Mouse (Mus musculus): ENCODE results near the gene Sec24a.
"Not testable (repeated sequence)": the region's sequence is repeated elsewhere in the genome, so short reads cannot be mapped to it uniquely, and the experiment has no call there.

The Sec24a gene

DNA sequence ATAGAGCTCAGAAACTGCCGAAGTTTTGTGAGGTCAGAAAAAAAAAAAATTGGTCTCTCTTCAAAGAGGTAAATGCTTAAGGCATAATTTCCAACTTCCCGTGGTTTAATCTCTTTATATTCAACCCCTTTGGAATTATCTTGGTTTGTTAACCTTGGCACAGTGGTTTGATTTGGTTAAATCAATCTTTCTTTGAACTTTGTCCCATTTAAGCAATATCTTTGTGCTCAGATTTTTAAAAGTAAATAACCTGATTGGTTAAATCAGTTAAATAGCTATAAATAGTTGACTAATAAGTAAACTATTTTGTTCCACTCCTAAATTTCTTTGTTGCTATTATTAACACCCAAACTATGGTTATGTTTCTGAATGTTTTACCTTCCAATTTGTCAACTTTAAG lies 4.2 kb downstream of the Sec24a start:
- DNase-seq, result no peak

DNA sequence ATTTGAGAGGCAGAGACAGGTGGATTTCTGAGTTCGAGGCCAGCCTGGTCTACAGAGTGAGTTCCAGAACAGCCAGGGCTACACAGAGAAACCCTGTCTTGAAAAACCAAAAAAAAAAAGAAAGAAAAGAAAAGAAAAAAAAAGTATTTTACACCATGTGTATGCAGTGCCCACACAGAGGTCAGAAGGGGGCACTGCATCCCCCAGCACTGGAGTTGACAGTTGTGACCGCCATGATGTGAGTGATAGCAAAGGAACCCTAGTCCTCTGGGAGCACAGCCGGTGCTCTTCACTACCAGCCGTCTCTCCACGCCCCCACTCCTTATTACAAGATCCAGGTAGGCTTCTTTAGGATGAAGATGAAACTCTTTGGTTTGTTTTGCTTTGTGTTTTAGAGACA lies 5.2 kb downstream of the Sec24a start:
- not testable (repeated sequence) for DNase-seq

DNA sequence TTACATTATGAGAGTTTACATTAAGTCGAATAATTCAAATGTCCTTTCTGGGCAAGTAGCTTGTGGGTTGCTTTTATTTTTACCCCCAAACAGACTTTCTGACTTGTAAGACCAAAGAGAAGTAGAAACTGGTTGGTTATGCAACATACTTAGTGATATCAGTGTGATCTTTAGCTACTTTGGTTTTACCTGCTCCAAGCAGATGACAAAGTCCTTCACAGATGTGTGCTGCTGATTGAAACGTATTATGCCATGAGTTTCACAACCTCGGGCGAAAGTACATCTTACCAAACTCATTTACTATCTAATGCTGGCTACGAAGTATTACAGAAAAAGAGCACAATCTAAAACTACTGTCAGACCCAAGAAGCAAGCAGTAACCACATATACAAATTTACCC lies 5.8 kb downstream of the Sec24a start:
- DNase-seq, result no peak

DNA sequence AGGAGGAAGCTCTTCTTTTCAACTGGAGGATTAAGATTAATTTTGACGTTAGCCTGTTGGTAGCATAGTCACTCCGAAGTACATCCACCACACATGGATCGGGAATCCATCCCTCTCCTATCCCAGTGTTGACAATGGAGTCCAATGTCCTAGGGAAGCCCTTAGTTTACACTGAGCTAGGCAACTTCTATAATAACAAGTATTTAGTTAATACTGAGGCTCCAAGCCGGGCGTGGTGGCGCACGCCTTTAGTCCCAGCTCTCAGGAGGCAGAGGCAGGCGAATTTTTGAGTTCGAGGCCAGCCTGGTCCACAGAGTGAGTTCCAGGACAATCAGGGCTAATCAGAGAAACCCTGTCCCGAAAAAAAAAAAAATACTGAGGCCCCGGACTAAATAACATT lies 6.4 kb downstream of the Sec24a start:
- no peak for DNase-seq

DNA sequence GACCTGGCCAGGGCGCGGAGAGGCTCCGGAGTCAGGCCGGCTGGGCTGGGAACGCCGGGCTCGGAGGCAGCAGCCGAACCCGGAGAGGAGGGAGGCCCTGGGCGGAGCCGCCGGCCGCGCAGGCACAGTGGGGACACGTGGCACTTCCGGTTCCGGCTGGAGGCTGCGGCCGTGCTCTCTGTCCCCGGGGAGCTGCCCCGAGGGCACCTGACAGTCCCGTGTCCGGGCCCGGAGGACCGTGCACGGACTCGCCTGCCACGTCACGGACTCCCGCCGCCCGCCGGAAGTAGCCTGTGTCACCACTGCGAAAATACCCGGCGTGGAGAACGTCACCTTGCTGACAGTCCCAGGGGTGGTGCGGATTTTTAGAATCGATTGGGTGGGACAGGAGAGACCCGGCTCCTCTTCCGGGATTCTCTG lies 7.1 kb downstream of the Sec24a start:
- DNase-seq, result peak; percentile 100

DNA sequence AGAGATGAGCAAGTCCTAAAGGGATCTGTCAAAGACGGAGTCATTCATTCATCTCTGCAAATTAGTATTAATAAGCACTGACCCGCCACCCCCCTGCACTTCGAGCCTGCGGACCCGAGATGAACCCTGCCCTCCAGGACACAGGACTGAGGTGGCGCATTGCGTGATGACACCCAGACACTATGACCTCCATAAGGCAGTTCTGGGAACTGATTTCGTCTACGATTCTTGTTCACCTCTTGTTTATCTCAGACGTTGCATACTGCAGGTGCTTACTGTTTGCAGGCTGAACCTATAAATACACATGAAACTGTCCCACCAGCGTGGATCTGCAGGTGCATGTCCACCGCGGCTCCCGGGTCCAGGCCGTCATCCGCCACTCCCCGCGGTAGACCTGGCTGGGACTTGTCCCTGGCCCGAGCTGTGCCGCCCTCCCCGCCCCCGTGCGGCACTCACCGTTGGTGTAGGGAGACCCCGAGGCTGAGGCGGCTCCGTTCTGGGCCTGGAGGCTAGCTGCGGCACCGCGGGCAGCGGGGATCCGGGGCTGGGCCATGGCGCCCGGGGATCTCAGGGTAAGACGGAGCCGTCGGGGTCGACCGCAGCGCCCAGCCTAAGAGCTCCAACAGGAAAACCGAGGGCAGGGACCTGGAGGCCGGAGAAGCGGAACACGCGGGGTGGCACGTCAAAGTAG lies 7.7 kb downstream of the Sec24a start:
- DNase-seq, result no peak

DNA sequence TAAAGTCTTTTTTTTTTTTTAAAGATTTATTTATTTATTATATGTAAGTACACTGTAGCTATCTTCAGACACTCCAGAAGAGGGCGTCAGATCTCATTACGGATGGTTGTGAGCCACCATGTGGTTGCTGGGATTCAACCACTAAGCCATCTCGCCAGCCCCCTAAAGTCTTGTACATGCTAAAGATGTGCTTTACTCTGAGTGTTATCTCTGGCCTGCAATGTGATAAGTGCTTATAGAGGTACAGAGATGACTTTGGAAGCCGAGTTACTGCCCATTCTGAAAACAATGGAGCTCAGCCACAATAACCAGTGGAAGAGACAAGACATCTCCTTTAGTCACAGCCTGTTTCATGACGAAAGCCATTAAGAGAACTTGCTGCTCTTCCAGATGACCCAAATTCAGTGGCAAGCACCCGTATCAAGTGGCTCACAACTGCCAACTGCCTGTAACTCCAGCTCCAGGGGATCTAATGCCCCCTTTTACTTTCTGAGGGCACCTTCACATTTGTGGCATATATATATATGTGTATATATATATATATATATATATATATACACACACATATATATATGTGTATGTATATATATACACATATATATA lies 11.7 kb downstream of the Sec24a start:
- DNase-seq, result peak; percentile 87

DNA sequence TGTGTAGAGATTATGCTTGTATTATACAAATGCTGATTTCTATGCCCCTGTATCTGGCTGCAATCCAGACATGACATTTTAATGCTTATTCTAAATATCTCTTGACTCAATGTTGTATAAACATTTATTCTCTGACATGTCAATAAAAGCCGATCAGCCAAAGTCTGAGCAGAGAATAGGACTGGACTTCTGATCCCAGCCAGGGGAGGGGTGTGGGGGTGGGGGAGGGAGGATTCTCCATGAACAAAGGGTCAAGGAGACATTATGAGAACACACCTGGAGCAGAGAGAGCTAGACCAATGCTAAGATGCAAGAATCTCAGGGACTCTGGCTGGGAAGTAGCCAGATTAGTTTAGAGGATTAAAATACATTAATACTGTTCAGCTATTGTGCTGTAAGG lies 17.3 kb downstream of the Sec24a start:
- no peak for DNase-seq

DNA sequence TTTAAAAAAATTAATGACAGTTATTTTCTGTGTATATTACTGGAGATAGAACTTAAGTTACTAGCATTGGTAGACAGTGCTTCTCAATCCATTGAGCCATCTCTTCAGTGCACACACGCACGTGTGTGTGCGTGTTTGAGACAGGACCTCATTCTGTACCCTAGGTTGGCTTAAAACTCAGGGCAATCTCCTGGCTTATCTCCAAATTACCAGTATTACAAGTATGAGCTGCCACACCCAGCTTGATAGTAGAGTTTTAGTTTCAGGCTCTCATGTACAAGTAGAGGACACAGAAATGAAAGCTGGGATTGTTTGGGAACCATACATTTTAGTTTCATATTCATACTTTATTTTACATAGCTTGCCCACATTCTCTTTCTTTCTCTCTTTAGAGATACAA lies 22.7 kb downstream of the Sec24a start:
- peak; percentile 45 for DNase-seq

DNA sequence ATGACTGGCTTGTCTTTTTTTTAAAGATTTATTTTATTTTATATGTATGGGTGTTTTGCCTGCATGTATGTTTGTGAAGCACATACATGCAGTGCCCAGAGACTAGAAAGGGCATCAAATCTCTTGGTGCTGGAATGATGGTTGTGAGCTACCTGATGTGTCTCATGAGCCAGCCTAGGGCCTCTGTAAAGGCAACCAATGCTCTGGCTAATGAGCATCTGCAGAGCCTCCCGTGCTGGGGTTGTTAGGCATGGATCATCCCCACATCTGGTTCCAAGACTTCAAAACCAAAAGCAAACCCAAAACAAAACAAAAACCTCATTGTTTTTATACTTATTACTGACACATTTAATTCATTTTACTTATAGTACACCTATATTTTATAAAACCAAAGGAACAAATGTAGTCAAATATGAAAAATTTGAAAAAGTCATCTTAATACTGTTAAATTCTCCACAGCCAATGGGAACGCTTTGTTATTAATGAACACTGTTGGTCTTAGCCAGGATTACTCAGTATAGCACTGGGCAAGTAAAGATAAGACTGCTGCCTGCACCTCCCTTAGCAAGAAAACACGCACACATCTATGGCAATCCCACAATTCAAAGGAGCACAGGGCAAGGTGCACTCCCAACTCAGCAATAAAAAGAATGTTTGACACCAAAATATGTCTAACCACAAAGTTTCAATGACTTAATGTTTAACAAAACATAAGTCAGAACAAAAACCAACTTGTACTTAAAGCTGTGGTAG lies 24.6 kb downstream of the Sec24a start:
- no peak for DNase-seq

DNA sequence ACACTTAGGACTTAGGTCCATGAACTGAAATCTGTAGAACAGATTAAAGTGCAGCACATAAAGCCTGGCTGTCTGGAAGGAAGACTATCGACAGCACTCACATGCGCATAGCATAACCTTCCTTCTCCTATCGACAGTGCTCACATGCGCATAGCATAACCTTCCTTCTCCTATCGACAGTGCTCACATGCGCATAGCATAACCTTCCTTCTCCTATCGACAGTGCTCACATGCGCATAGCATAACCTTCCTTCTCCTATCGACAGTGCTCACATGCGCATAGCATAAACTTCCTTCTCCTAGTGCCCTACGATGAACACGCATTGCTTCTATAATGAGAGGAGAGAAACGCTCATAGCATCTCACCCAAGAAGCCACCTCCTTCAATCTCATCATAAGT lies 29.2 kb downstream of the Sec24a start:
- peak; percentile 40 for DNase-seq

DNA sequence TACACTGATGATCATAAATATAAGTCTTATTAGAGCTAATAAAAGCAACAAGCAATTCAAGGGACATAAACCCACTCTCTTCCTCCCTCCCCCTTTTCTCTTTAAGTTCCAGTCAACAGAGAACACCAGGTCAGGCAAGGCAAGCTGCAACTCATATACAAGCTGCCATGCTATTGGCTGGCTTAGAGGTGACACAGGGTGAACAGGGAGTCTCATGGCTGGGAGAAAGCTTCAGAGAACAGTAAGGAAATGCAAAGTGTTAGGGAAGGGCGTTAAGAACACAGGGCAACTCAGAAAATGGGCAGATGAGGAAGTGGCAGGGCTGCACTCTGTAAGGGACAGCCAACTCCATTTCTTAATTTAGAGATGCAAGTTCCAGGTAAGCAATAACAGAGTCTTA lies 30.6 kb downstream of the Sec24a start:
- peak; percentile 57 for DNase-seq

DNA sequence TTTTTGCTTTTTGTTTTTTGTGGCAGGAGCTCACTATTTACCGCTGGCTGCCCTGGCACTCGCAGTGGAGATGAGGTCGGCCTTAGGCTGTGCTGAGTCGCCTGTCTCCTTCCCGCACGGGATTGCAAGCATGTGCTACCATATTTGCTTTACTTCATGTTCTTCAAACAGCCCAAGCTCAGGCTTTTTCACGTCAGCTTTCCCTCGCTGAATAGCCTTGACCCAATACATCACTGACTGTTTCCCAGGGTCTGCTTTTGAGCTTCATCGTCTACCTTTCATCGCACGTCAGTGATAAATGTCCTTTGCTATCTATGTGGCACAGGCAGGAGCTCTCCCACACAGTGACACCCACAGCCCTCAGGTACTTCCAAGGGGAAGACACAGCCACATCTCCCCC lies 42.4 kb downstream of the Sec24a start:
- DNase-seq, result peak; percentile 79

DNA sequence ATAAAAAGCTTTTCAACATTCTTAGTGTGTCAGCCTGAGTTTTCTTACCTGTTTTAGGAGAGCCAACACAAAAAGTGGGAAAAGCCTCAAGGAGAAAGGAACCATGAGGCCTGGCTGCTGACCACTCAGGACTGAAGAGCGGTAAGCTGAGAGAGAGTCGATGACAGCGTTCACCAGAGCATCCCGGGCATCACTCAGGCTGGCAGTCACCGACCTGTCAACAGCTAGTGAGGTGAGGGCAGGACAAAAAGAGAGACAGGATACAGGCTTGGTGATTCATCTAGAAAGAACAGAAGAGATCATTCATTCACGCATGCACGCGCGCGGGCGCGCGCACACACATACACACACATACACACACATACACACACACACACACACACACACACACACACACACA lies 56.4 kb downstream of the Sec24a start:
- peak; percentile 85 for DNase-seq

DNA sequence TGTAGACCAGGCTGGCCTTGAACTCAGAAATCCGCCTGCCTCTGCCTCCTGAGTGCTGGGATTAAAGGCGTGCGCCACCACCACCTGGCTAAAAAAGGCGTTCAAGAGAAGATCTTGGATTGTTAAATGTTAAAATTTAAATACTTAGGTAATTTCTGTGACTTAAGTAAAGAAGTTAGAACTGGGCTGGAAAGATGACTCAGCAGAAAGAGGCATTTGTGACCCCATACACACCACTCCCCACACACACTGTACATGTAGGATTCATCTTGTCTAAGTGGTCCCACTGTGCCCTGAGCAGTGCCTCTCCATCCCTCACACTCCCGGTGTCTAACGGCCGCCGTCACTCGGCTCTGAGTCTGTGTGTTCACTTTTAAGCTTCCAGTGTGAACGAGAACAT lies 57.0 kb downstream of the Sec24a start:
- DNase-seq, result peak; percentile 34

DNA sequence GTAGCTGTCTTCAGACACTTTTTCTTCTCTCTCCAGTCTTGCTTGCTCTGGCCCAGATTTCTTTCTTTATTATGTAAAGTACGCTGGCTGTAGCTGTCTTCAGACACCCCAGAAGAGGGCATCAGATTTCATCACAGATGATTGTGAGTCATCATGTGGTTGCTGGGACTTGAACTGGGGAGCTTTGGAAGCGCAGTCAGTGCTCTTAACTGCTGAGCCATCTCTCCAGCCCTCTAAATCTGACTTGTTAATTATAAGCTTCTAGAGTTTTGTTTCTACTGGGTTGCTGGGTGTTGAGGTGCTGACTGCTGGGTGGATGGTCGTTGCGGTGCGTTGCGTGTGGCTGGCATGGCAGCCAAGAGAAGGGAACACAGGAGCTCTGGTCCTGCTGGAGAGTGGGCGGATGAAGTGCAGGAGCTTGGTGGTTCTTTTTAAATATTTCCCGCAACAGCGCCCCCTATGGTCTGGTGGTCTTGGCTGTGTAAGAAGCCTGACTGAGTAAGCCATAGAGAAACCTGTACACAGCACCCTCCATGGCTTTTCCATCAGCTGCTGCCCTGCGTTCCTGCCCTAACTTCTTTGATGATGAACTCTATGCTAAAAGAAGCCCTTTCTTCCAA lies 59.9 kb downstream of the Sec24a start:
- DNase-seq, result peak; percentile 77

DNA sequence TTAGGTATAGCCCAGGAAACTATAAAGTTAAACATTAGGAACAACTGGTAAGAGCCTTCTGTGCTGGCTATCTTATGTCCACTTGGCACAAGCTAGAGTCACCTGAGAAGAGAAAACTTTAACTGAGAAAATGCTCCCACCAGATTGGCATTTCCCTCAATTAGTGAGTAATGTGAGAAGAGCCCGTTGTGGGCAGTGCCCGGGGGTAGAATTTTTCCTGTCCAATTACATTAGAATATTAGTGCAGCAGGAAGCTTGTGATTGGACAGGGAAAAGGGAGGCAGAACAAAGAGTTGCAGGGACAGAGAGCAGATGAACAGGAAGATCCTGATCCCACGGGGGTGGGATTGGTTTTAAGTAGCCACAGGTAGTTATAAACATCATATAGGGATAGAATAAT lies 60.6 kb downstream of the Sec24a start:
- peak; percentile 11 for DNase-seq

DNA sequence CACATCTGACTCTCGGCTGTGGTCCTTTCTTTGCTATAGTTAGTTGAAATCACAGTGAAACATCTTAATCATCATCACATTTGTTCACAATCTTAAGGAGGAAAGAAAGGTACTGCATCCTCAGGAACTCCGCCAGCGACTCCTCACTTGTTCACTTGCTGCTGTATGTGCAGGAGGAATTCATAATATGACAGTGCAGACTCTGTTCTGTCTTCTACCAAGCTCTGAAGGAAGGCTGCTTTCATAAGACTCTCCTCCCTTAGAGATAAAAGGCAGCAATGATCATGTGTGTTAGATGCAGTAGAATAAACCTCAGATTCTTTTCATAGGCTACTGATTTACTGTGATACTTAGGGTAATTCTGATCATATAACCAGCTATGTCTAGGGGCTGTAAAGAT lies 68.5 kb downstream of the Sec24a start:
- DNase-seq, result peak; percentile 48

DNA sequence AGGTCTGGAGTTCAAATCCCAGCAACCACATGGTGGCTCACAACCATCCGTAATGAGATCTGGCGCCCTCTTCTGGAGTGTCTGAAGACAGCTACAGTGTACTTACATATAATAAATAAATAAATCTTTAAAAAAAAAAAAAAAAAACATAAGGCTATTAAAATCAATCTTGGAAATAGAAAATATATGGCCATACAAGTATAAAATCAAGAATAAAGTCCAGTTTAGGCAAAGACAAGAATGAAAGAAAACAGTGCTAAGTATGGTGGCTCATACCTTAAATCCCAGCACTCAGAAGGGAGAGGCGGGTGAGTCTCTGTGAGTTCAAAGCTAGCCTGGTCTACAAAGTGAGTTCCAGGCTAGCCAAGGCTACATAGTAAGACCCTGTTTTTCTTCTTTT lies 72.8 kb downstream of the Sec24a start:
- not testable (repeated sequence) for DNase-seq

DNA sequence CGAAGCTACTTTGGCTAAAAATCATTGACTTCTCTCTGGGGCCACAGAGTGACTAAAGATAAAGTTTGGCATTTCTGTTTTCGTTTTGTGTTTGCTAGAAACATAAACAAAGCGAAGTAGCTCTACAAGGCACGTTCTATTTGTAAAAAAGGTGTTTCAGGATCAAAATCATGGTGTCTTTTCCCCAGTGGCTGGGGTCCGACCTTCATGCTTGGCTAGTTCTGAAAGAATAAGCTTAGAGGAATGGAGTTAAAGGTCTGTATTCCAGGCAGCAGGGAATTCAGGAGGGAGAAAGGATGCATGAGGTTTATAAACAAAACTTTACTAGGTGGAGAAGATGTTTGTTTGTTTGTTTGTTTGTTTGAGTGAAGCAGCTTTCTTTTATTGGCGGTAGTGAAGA lies 74.1 kb downstream of the Sec24a start:
- no peak for DNase-seq

DNA sequence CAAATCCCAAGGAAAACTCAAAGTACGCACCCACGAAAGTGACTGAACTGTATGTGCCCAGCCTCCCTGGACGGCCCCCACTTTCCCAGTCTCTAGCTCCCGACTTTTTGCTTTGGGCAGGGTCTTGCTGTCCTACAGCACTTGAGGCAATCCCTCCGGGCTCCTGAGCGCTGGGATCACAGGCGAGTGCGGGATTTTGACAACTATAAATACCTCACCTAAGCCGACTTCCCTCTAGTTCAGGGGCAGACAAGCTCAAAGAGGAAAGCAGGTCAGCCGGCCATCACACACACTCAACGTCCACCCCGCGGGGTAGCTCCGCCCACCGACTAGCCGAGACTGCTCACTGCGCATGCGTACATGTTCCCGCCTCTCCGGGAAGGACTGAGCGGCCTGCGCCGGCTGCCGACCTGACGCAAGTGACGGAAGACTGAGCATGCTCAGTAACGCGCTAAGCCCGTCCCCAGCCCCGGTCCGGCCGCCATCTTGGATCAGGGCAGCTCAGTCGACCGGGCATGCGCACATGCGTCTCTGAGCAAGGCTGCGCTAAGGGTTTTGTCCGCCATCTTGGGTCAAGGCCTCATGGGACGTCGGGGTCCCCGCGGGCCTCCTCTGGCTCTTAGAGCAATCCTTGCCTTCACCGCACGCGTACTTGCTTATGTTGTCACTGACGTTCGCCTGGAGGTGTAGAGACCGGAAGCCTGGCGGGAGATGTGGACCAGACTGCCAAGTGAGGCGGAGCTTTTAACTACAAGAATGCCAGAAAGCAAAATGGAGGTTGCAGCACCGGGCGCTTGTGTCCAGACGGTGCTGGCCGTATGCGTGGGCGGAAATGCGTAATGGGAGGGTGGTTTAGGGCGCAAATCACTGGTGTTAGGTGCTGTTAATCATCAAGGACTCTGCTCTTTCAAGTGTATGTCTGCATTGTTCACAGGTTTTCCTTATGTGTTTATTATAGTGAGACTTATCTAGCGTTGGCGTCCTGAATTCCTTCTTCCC lies 74.8 kb downstream of the Sec24a start, which contains the start of gene 0610009B22Rik:
0610009B22Rik (minus strand) TSS at position 545 of the 999 bp plus-strand sequence.
- peak; percentile 100 for DNase-seq

DNA sequence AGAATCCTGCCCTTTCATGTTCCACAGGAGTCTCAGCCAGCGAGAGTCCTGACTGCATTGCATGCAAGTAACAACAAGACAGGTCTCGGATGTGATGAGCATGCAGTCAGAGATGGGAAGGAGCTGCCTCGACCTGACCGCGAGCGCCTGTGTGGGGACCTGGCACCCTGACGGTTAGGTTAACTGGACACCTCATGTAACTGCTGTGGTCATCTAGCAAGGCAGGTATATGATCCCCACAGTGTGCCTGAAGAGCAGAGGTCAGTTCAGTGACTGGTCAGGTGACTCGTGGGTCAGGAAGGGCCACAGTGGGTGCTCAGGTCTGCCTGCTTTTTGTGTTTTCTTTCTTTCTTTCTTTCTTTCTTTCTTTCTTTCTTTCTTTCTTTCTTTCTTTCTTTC lies 81.5 kb downstream of the Sec24a start:
- peak; percentile 58 for DNase-seq

Data from heart, adult 11 months (tissue).